Mouse (Mus musculus) bone marrow macrophage, adult 2 months (primary cell): ENCODE results near the gene Scand1.

Experiments used
- CTCF ChIP-seq: IDR thresholded peaks from 2 replicates; pipeline ENCODE4 v1.5.1; 2012; ENCODE audit warnings: low read depth, mild to moderate bottlenecking, low read length, moderate library complexity
- POLR2A ChIP-seq: IDR thresholded peaks from 2 replicates; pipeline ENCODE4 v1.6.1; 2012; ENCODE audit warnings: mild to moderate bottlenecking, low read depth, low read length, borderline replicate concordance

- TF ChIP-seq CTCF (no peak), POLR2A (no peak)
Measured at GRCm38 (mm10) chr2:156302063-156302462, 10.4 kb downstream of the Scand1 start.
